In the genomic region with DNA sequence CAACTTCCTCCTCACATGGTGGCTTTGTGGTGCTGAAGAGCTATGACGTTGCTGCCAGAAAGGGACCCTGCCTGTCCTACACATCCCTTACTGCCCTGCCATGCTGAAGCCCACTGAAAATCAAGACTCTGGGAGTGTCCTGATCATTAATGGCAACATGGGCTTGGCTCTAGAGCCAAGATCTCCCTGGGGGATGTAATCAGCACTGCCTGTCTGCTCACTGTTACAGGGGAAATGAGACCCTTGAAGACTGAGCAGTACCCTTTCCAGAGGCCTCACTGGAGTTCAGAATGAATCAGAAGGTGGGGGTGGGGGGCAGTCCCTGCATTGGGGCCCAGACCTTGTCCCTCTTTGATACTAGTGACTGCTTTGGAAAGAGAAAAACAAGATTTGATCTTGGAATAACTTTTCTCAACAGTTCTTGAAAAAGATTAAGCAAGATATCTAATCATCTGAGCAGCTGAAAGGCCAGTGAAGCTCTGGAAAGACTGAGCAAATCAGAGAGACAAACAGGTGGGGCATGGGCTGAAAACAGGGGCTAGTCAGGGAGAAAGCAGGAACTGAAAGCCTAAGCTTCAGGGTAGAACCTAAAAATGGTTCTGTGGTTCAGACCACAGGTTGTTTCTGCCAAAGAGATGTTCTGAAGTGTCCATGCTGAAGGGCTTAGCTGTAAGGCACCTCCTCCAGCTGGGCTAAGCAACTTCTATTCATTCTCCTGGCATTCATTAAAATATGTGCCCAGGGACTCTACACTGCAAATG, we compare ENCODE assay signal across 10 mouse cellular contexts.
"Had no signal": no experiment of that assay in that cellular context is flagged by ENCODE, and none has a peak within 500 bp of the region (broad histone marks: within the 10 kb centered on the region; RNA-seq: fewer than 3 reads in every experiment).

No protein-coding gene starts in this region.

- H3K36me3 ChIP-seq: kidney, embryonic 15.5 days; limb, embryonic 10.5 days; liver, embryonic 15.5 days; midbrain, embryonic 13.5 days; stomach, embryonic 15.5 days had no signal

- DNase-seq: kidney, adult 2 months; kidney, postnatal 14 days; lung, adult 2 months; thymus, postnatal 36 days had no signal

- H3K27me3 ChIP-seq: kidney, embryonic 15.5 days; liver, embryonic 15.5 days; midbrain, embryonic 13.5 days; stomach, embryonic 15.5 days had no signal

- ATAC-seq: lung, postnatal 0 days; midbrain, embryonic 13.5 days had no signal
